Mouse (Mus musculus) kidney, postnatal 0 days (tissue): ENCODE results near the gene Edc3. TPM values are rescaled to one million over a fixed set of nuclear protein-coding genes. Genes with fewer than 3 reads are reported as not detected.

Experiments
- ATAC-seq: fragments of 200-750 bp; cut with Nextera tagmentation; replicated peaks from 2 replicates; pipeline ENCODE4 v1.8.0; 2017; ENCODE audit warnings: low read depth, moderate number of reproducible peaks, moderate TSS enrichment, moderate library complexity; ENCODE audit not compliant: low FRiP score
- DNase-seq: peaks from one replicate; pipeline ENCODE4 v3.0.0-alpha.2; 2016; ENCODE audit warnings: low spot score
- H3K27ac ChIP-seq: fragments of 300-500 bp; sonication (generic); 2 replicates; pipeline ENCODE4 v1.5.1; 2014; ENCODE audit warnings: mild to moderate bottlenecking
- H3K27me3 ChIP-seq: fragments of 300-500 bp; sonication (generic); 2 replicates; pipeline ENCODE4 v1.6.1; 2014; ENCODE audit warnings: low read length, mixed read lengths; ENCODE audit not compliant: insufficient read depth
- H3K36me3 ChIP-seq: fragments of 300-500 bp; sonication (generic); 2 replicates; pipeline ENCODE4 v1.6.1; 2014; ENCODE audit warnings: low read length, mixed read lengths; ENCODE audit not compliant: insufficient read depth
- H3K4me1 ChIP-seq: fragments of 300-500 bp; sonication (generic); replicated peaks from 2 replicates; pipeline ENCODE4 v1.6.1; 2014; ENCODE audit warnings: antibody characterized with exemption, low read length, mixed read lengths; ENCODE audit not compliant: insufficient read depth
- H3K4me2 ChIP-seq: fragments of 300-500 bp; sonication (generic); 2 replicates; pipeline ENCODE4 v1.6.1; 2014; ENCODE audit warnings: mild to moderate bottlenecking, low read length, moderate library complexity, mixed read lengths
- H3K4me3 ChIP-seq: fragments of 300-500 bp; sonication (generic); replicated peaks from 2 replicates; pipeline ENCODE4 v1.5.1; 2014; ENCODE audit warnings: low read depth, low read length
- H3K9ac ChIP-seq: fragments of 300-500 bp; sonication (generic); 2 replicates; pipeline ENCODE4 v1.6.1; 2014; ENCODE audit warnings: low read depth, low read length
- H3K9me3 ChIP-seq: fragments of 300-500 bp; sonication (generic); replicated peaks from 2 replicates; pipeline ENCODE4 v1.6.1; 2016; ENCODE audit warnings: low read length, inconsistent platforms, mixed read lengths
- CTCF ChIP-seq: IDR thresholded peaks from 2 replicates; pipeline ENCODE4 v1.5.1; 2016; ENCODE audit warnings: antibody characterized with exemption, low read depth, mild to moderate bottlenecking, moderate library complexity
- WGBS: fragments of 180-500 bp; shearing (Covaris S2); extraction: QIAGEN DNeasy Blood & Tissue Kit; methylation state at CpG from one replicate; pipeline ENCODE4 v1.1.7; 2014; 5-methylcytosine and 5-hydroxymethylcytosine counted together
- polyA plus RNA-seq: library from polyadenylated mRNA; unstranded; fragments of >200 nt; fragmentation: Nextera tagmentation; extraction: Ambion mirVana; gene quantifications from 2 replicates; pipeline ENCODE4 v1.2.1, GENCODE M21; 2015

Gene Edc3
- polyA plus RNA-seq, 1 experiment from 2014 or later = 23.1 TPM

- Histone ChIP-seq H3K36me3 (peaks cover 13% of the 10 kb centered on the region), H3K27ac (no peak overlapping the region), H3K4me3 (no peak overlapping the region), H3K4me2 (no peak overlapping the region), H3K4me1 (no peaks in the 10 kb centered on the region), H3K27me3 (no peaks in the 10 kb centered on the region), H3K9ac (no peak overlapping the region), H3K9me3 (no peaks in the 10 kb centered on the region)
- DNase-seq = no peak
- WGBS = 90% methylated on average over 1 of the region's 1 CpGs
- ATAC-seq = no peak
- peak; percentile 10; the same call in 1 of the 2 replicates for TF ChIP-seq CTCF
These were observed 20.0 kb downstream of the Edc3 start for GRCm38 (mm10) chr9:57728312-57728711.

- H3K4me2 ChIP-seq = no peak overlapping the region
- no peaks in the 10 kb centered on the region for H3K4me1 ChIP-seq
- no peaks in the 10 kb centered on the region for H3K27me3 ChIP-seq
- no peaks in the 10 kb centered on the region for H3K9me3 ChIP-seq
- H3K9ac ChIP-seq = no peak overlapping the region
- H3K27ac ChIP-seq = no peak overlapping the region
- TF ChIP-seq CTCF = no peak
- 92% methylated on average over 6 of the region's 6 CpGs for WGBS
- DNase-seq = no peak
- H3K4me3 ChIP-seq = no peak overlapping the region
- ATAC-seq = no peak
- peaks cover 11% of the 10 kb centered on the region; the same call in 1 of the 2 replicates for H3K36me3 ChIP-seq
These were observed 25.3 kb downstream of the Edc3 start for GRCm38 (mm10) chr9:57733606-57734005.

GRCm38 (mm10) chr9:57739863-57740262 lies 31.5 kb downstream of the Edc3 start:
- ATAC-seq (no peak), DNase-seq (no peak)
- Histone ChIP-seq H3K9me3 (no peaks in the 10 kb centered on the region), H3K36me3 (peaks cover 32% of the 10 kb centered on the region), H3K4me2 (no peak overlapping the region), H3K9ac (no peak overlapping the region), H3K27me3 (no peaks in the 10 kb centered on the region), H3K4me1 (no peaks in the 10 kb centered on the region), H3K4me3 (no peak overlapping the region), H3K27ac (no peak overlapping the region)
- WGBS = 94% methylated on average over 5 of the region's 5 CpGs
- no peak for TF ChIP-seq CTCF

- H3K27ac ChIP-seq = no peak overlapping the region
- no peak overlapping the region for H3K4me3 ChIP-seq
- no peaks in the 10 kb centered on the region for H3K27me3 ChIP-seq
- TF ChIP-seq CTCF = peak; percentile 93
- H3K9me3 ChIP-seq = no peaks in the 10 kb centered on the region
- ATAC-seq (no peak), DNase-seq (peak; percentile 82)
- peaks cover 73% of the 10 kb centered on the region for H3K36me3 ChIP-seq
- no peak overlapping the region for H3K9ac ChIP-seq
- H3K4me1 ChIP-seq = no peaks in the 10 kb centered on the region
- 71% methylated on average over 3 of the region's 3 CpGs for WGBS
- no peak overlapping the region for H3K4me2 ChIP-seq
These were observed 36.2 kb downstream of the Edc3 start for GRCm38 (mm10) chr9:57744462-57745091.

- Histone ChIP-seq H3K4me2 (no peak overlapping the region), H3K4me3 (no peak overlapping the region), H3K9ac (no peak overlapping the region), H3K27ac (no peak overlapping the region), H3K9me3 (no peaks in the 10 kb centered on the region), H3K36me3 (peaks cover 78% of the 10 kb centered on the region), H3K27me3 (no peaks in the 10 kb centered on the region), H3K4me1 (no peaks in the 10 kb centered on the region)
- no peak for TF ChIP-seq CTCF
- ATAC-seq (no peak), DNase-seq (no peak)
- WGBS = 61% methylated on average over 1 of the region's 1 CpGs
These were observed 38.7 kb downstream of the Edc3 start for GRCm38 (mm10) chr9:57747067-57747466.

GRCm38 (mm10) chr9:57748137-57748536 lies 39.8 kb downstream of the Edc3 start:
- WGBS = 87% methylated on average over 6 of the region's 6 CpGs
- ATAC-seq = no peak
- H3K9ac ChIP-seq = no peak overlapping the region
- no peak for TF ChIP-seq CTCF
- peaks cover 80% of the 10 kb centered on the region for H3K36me3 ChIP-seq
- peak overlapping the region; percentile 15; the same call in 1 of the 2 replicates for H3K27ac ChIP-seq
- H3K27me3 ChIP-seq = no peaks in the 10 kb centered on the region
- DNase-seq = no peak
- H3K9me3 ChIP-seq = no peaks in the 10 kb centered on the region
- H3K4me3 ChIP-seq = no peak overlapping the region
- H3K4me2 ChIP-seq = no peak overlapping the region
- no peaks in the 10 kb centered on the region for H3K4me1 ChIP-seq

- Histone ChIP-seq H3K9ac (no peak overlapping the region), H3K4me2 (no peak overlapping the region), H3K4me1 (no peaks in the 10 kb centered on the region), H3K36me3 (peaks cover 87% of the 10 kb centered on the region), H3K9me3 (no peaks in the 10 kb centered on the region), H3K27me3 (no peaks in the 10 kb centered on the region), H3K4me3 (no peak overlapping the region), H3K27ac (peak overlapping the region; percentile 8)
- TF ChIP-seq CTCF = no peak
- ATAC-seq (peak; percentile 71), DNase-seq (no peak)
- 58% methylated on average over 1 of the region's 1 CpGs for WGBS
These were observed 40.5 kb downstream of the Edc3 start for GRCm38 (mm10) chr9:57748831-57749230.
